Mouse (Mus musculus): Measurements from ENCODE around the gene Plppr4.

DNA sequence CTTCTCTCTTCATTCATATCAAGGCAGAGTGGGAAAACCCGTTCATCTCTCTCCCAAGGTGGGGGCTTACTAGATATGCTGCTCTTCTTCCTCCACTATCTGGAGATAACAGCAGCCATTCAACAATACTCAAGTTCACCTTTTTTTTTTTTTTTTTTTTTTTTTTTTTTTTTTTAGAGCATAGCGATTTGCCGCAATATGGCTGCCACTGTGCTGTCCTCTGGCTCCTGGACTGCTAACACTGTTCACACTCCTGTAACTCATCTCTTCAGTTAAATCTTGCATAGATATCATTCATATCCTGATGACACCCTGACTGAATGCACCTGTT is 51.1 kb downstream of the Plppr4 start:
- no peak for TF ChIP-seq GATA1 (IDR thresholded peaks at IDR 0.05; ENCODE audit: low read length)
- TF ChIP-seq TAL1 (IDR thresholded peaks at IDR 0.05; ENCODE audit: low read length): peak; percentile 27; the same call in 1 of the 3 replicates
